Mouse (Mus musculus): Measurements from ENCODE around the gene Ddc. TPM values are rescaled to one million over a fixed set of nuclear protein-coding genes. Genes with fewer than 3 reads are reported as not detected.
A peak's percentile ranks its signal among the peaks of the same experiment; 100 is the strongest.

Ddc gene
- total RNA-seq, 1 experiment from 2014 or later, result 68.7 TPM

DNA sequence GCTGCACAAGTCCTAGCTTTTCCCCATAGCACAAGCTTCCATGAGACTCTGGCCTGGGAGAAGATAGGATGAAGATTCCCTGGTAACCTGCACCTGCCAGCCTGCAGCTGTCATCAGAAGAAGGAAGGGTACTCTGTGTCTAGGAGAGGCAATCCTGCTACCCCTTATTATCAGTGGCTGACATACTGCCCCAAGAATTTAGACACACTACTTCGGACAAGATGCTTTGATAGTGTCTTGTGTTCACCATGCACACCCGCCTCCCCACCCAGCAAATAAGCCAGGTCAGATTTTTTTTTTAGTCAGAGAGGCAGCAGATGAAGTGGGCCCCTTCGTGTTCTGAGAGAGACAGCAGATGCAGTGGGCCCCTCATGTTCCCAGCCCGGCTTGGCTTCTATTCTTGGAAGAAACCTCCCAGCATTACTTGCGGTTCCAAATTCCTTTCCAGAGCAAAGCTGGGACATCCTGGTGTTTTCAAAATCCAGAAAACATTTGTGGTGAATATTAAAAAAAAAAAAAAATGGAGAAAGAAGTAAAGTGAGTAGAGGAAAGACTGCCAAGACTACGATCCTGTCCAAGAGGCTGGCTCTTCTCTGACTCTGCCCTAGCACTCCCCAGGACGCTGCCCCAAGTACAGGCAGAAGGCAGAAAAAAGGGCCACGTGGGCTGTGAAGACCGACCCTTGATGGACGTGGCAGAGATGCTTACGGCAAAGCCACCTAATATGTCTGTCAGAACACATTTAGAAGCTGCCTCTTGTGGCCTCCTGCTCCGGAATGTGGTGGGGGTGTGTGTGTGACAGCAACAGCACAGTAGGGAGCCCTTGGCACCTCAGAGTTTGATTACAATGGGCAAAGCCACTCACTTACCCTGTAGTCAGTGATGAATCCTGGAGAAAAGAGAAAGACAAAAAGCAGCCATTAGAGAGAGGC is 73.7 kb downstream of the Ddc start:
- DNase-seq, result no peak

DNA sequence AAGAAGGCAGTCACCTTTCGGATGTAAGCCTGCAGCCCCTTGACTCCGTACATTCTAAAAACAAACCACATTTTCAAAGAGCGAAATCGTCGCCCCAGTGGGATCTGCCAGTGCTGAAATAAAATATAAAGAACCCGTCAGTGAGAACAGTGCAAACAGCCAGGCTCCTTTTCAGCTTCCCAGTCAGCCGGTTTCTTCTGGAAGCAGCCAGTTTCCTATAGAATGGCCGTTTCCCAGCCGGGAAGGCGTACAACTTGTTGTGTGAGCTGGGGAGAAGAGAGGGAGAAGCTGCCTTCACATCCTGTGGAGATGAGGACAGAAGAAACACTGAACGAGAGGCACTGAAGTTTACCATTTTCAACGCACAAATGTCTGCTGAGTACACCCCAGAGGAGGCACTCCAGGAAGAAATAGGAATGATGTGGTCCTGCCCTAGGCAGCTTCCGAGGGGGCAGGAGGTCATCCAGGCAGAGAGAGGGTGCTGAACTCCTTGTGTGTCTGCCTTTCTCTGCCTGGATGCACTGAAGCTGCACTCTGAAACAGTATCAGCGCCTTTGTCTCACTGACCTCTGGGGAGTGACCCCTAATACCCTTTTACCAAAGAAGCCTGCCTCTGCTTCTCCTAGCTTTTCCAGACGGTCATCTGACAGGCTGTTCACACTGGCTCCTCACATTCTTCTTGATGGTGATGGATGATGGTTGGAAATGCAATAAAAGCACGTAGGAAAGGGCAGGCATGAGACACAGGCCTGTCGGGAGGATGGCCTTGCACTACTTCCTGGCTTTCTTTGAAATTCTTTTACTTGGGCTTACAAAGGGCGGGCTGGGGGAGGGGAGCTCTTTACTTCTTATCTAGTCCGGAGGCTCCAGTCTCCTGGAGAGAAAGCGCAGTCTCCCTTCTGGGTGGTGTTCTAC is 75.5 kb downstream of the Ddc start:
- DNase-seq, result peak; percentile 77

DNA sequence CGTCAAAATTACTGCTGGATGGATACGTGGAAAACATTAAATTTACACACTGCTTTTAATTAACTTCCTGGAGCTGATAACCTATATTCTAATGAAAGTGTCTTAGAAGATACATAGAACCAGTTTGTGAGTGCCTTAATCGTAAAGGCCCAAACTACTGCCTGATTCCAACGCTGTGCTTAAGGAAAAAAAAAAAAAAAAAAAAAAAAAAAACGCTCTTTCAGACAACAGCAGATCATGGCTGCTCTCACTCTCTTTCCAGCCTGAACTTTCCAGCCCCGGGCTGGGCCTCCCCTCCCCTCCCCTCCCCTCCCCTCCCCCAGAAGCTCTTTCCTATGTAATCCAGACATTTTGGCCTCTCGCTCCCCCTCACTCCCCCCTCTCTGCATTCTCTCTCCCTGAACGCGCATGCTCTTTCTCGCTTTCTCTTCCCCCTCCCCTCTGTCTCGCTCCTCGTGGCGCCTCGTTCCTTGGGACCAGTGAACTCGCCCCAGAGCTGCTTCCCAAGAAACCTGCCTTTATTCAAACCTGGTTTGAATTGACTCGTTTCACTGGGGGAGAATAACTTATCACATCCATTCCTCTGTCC is 76.5 kb downstream of the Ddc start:
- DNase-seq, result peak; percentile 56

DNA sequence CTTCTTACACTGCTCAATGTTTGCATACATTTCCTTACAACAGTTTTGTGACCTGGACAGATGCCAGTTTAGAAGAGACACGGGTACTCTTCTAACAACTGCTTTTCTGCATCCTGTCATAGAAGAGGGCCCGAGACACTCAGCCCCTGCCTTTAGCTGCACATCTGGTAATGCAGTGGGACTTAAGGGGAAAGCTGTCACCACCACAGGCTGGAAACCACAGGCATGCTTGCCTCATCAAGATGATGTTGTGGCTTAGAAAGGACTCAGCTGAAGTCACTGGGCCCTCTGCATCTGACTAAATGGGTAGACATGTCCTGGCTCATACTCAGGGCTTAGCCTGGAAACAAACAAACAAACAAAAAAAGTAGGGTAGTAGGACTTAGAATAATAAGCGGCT is 77.2 kb downstream of the Ddc start:
- no peak for DNase-seq

DNA sequence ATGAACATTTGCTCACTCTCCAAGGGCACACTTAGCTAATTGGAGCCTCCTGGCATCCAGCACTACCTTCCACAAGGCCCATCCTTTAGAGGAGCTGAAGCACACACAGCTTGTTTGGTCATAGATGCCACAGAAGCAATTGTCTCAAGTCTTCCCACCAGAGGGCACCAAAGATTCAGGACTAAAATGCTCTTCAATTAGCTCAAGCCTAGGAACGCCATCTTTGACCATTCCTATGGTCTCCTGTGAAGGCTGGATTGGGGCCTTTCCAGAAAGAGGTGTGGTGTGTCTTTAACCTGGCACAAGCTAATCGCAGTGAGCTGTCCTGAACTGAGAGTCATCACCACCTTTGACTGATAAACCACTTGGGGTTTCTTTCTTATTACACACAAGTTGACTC is 77.7 kb downstream of the Ddc start:
- peak; percentile 86 for DNase-seq

DNA sequence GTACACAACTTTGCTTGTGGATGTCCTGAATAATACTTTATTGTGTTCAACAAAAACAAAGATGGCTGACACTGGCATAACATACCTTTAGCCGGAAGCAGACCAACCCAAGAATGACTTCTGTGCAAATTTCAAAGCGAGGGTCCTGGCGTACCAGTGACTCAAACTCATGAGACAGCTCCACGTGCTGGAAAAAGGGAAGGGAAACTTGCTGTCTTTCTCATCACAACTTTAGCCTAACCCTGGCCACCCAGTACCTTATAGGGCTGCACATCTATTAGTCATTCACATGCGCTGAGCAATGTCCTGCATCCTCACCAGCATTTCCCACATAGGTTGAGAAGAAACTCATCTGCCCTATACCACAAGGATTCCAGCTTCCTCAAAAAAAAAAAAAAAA is 78.7 kb downstream of the Ddc start:
- no peak for DNase-seq

DNA sequence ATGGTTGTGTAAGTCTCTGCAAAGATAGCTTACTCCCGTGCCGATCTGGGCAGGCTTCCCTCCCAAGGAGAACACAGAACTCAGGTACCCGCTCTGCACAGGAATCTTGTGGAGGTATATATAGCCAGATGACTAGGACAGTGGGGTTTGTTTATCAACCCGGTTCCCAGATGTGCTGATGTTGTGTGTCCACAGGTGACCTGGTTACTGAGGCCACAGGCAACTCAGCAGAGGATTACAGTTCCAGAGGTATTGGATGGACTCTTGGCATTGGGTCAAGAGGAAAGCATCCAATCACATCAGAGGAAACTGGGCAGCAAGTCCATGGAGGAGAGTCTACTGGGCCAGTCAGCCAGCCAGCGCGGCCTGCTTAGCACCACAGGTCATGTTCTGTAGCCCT is 79.1 kb downstream of the Ddc start:
- DNase-seq, result no peak

DNA sequence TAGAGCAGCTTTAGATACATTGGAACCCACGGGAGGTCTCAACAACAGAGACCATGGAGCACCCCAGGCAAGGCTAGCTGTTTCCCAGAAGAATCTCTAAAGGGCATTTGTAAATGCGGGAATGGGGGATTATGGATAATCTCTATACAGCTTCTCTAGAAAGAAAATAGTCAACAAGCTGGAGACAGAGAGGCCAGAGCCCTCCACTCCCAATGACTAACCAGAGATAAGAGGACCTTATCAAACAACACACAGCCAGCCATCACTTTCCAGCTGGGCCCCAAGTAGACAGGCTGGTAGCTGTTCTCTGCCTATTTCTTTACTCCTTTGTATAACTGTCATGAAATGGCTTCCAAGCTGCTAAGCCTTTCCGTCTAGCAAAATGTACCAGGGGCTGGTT is 82.2 kb downstream of the Ddc start:
- DNase-seq, result no peak

DNA sequence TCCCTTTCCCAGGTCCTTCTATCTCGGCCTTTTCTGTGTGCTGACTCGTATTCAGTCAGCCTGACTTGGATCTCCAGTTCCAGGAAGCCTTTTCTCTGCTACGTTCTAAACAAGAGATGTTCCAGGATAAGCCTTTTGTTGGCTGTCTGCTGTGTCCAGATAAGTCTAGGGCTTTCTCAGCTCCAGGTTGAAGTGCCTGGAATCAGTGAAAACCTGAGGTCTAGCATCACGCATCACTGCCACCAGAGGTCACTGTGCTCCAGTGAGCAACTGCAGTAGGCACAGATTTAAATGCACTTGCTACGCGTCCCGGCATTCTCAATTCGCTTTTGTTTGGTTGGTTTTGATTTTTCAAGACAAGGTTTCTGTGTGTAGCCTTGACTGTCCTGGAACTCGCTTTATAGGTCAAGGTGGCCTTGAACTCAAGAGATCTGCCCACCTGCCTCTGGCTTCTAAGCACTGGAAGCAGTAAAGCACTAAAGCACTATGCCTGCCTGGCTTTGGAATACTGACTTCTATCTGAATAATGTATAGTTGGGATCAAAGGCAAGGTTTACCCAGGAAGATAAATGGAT is 86.0 kb downstream of the Ddc start:
- DNase-seq, result peak; percentile 86

DNA sequence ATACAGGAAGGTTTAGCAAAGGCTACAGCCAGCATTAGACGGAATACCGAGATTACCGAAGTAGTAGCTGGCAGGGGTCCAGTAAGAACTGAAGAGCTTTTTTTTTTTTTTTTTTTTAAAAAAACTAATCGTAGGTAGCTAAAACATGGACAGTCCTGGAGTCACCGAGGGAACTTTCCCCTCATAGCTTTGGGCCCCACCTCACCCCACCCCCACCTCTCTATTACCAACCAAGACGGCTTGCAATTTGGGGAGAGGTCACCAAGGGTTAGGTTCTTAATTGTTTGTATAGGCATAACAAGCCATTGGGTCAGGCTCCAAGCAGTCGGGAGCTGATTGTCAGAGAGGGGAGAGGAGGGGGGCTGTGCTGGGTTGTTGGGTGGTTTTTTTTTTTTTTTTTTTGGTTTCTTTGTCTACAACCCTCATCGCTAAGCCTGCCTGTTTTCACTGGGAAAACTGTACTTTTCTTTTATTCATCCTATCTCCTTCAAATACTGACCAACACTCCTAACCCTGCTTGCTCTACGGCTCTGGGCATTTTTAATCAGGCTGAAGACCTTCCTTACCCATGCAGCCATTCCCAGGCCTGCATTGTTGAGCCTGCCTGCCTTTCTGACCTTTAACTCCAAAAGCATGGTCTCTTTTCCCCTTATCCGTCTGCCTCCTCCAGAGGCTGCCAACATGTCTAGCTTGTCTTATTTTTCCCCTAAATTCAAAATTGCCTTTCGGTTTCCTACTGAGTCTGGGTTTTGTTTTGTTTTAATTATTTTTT is 88.4 kb downstream of the Ddc start:
- DNase-seq, result no peak

DNA sequence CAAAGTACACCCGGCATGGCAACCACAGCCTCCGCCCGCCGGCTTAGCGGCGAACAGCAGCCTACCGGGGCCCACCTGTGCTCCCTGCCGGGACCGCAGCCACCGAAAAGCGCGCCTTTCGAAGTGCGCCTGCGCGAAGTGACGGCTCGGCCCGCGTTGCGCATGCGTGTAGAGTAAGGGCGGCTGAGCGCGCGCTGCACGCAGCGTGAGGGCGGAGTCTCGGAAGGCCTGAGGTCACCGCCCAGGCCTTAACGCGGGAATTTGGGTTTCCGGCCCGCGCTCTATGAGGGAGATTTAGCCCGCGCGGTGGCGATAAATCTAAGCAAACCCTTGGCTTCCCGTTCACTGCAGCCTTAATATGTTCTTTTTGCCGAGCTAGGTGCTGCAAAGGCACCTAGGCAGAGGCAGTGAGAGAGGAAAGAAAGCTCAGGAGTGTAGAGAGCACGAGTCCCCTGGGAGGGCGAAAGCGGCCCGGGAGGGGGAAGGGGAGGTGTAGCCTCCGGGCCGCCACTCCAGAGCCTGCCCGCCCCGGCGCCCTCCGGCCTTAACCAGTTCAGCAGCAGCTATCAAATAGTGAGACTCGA is 89.0 kb downstream of the Ddc start, which contains the start of gene Fignl1:
TSS of gene Fignl1 (minus strand) at position 143 of the 584 bp plus-strand sequence.
- peak; percentile 98 for DNase-seq

DNA sequence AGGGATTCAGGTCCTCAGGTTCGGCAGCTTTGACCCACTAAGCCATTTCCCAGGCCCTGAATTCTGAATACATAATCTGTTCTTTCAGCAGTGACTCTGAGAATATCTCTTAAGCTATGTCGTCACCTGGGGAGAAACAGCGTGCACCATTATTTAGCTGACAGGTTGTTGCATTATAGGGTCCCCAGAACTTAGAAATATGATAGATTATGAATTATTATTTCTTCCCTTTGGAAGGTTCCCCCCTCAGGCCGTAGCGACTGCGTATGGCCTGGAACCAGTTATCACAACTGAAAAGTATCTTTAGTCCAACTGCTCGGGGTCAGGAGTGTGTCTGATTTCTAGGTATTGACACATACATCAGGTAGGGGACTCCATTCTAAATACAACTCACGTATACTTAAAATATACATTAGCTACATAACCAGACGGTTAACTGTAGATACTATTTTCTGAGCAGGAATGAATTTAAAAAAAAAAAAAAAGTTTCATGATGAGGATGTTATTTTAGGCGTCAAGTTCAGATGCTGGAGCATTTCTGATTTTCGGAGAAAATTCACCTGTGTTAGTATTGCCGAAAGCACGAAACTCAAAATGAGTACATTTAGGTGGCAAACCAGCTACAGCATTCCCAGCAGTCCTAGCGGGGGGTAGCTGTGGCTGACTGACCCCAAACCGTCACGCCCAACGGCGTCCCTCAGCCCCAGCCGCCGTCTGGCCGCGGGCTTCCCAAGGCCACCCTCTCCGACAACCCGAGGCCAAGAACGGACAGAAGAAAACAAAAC is 89.7 kb downstream of the Ddc start:
- no peak for DNase-seq

DNA sequence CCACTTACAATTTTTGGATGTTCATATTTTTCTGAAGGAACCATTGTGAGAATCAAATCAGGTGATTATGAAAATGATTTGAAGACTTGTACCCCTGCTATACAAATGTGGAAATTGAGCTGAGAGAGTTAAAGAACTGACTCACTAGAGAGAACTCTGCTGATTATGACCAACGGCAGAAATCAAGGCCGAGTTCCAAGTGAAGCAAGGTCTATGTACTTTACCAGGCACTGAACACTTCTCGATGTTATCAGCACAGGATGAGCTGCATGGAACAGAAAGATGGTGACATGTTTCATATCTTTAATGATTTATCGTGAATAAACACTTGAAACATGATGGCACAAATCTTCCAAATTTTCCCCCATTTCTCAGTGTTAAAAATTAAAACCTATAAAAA is 92.0 kb downstream of the Ddc start:
- peak; percentile 59 for DNase-seq

DNA sequence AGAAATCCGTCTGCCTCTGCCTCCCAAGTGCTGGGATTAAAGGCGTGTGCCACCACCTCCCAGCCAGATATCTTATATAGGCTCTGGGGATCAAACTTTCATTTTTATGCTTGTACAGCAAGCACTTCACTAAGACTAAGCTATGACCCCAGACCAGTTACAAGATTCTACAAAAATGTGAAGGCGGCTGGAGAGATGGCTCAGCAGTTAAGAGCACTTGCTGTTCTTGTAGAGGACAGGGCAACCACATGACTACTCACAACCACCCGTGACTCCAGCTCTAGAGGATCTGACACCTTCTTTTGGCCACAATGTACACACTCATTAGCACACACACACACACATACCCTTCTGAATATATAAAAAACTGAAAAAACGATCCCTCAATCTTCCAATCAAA is 93.5 kb downstream of the Ddc start:
- DNase-seq, result no peak

DNA sequence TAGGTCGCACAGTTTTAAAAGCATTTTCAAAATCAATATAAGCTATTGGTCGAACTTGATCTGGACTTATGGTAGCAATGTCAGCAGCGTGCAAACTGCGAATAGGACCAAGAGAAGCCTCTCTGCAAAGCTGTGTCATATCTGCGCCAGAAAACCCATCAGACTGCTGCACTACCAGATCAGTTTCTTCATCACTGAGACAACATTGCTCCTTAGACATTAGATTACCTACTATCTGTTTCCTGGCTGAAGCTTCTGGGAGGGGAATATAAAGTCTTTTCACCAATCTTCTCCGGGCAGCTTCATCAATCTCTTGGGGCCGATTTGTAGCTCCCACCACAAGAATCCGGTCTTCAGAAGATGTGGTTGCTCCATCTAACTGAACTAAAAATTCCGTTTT is 96.9 kb downstream of the Ddc start:
- DNase-seq, result no peak

DNA sequence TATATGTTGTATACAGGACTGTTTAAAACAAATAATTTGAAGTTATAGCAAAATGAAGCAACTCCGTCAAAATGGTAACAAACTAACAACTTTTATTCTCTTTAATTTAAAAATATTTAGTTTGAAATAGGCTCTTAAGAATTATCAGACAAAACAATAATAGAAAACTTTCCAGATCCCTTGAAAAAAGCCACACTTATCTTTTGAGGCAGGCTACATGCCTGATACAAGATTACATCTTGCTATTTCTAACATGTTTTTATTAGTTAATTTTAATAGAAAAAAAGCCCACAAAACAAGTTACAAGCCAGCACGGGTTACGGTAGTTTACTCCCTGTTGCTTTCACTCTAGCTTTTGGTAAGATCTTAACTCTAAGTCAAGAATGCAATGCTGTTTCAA is 97.6 kb downstream of the Ddc start:
- DNase-seq, result no peak

DNA sequence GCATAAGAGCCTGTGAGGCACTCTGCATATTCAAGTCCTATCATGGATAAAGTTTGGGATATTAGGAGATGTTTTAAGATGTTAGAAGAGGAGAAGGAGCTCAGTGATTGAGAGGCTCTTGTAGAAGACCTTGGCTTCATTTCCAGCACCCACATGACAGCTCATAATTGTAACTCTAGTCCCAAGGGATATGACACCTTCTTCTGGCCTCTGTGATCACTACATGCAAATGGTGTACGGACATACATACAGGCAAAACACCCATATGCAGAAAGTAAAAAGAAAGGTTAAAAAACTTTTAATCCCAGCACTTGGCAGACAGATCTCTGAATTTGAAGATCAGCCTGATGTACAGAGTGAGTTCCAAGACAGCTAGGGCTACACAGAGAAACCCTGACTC is 99.3 kb downstream of the Ddc start:
- no peak for DNase-seq

DNA sequence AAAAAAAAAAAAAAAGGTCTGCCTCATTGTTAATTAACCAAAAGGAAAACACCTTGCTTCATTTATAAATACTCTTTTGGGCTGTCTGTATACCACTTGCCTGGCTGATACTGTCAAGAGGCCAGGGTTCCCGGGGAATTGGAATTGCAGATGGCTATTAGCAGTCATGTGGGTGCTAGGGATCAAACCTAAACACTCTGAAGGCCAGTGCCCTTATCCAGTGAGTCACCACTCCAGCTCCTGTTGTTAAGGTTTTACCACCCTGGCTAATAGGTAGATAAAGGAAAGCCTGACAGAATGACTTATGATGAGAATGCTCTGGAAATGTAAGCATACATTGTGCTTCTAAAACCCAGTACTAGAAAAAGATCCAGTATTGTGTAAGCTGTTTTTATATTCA is 103.3 kb downstream of the Ddc start:
- no peak for DNase-seq

DNA sequence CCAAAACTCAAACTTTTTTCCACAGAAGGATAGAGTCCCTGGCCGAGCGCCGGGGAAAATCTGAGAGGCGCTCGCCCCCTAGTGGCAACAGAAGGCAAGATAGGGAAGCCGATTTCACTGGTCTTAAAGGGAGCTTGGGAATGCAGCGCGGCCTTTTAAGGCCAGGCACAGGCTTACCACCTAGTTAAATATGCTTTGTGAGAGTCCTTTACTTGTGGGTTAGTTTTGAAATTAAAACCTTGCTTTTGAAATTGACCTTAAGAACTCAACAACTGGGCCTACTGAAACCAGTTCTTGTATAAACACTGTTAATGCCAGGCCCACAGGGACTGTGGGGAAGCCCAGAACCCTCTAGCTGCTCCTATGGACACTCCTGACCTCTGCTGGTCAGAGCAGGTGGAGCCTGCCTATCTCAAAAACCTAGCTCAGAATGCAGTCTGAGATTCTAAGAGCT is 109.4 kb downstream of the Ddc start:
- DNase-seq, result peak; percentile 88

DNA sequence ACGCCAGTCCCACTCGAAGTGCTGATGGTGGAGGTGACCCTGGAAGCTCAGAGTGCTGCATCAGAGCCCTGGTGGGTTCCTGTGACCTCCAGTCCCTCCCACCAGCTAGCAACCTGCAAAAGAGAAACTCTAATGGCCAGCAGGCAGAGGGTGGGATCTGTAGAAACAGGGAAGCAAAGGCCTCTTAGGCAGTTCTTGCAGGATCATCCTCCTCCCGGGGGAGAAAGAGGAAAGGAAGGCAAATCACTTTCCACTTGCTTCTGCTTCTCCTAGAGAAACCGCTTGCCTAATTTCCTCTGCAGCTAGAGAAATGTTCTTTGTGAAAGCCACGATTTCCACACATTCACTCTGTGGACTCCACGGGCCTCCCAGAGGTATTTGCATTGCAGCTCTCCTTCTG is 112.5 kb downstream of the Ddc start:
- DNase-seq, result no peak
